Mouse (Mus musculus): ENCODE data around the gene Mas1. TPM values are rescaled to one million over a fixed set of nuclear protein-coding genes. Genes with fewer than 3 reads are reported as not detected.

Mas1 gene
- polyA plus RNA-seq, 1 experiment: not detected

- Histone ChIP-seq H3K4me3 (ENCODE audit: insufficient read depth, poor library complexity, severe bottlenecking) (no peak overlapping the region), H3K27me3 (ENCODE audit: control insufficient read depth, insufficient read depth, insufficient read length) (peaks cover 13% of the 10 kb centered on the region), H3K36me3 (ENCODE audit: control insufficient read depth, insufficient read depth) (no peaks in the 10 kb centered on the region), H3ac (ENCODE audit: control insufficient read depth, insufficient read length, low read depth) (no peak overlapping the region), H3K79me2 (ENCODE audit: control insufficient read depth, insufficient read depth) (no peaks in the 10 kb centered on the region), H3K79me3 (ENCODE audit: low read depth) (no peaks in the 10 kb centered on the region)
- TF ChIP-seq MAX (IDR thresholded peaks at IDR 0.05) (no peak), MYOG (IDR thresholded peaks at IDR 0.05; ENCODE audit: control insufficient read depth, extremely low read depth, insufficient read length) (no peak), CTCF (IDR thresholded peaks at IDR 0.05; ENCODE audit: control insufficient read depth, insufficient read depth, insufficient read length) (no peak), FOSL1 (IDR thresholded peaks at IDR 0.05; ENCODE audit: insufficient read depth, low read length, poor library complexity, severe bottlenecking) (no peak), CEBPB (IDR thresholded peaks at IDR 0.05; ENCODE audit: low read depth) (no peak), MYOD1 (IDR thresholded peaks at IDR 0.05; ENCODE audit: control insufficient read depth, insufficient read length, low read depth) (no peak), USF1 (IDR thresholded peaks at IDR 0.05; ENCODE audit: low read depth) (no peak)
Measured at GRCm38 (mm10) chr17:12854386-12854785, 13.6 kb downstream of the Mas1 start.

GRCm38 (mm10) chr17:12853821-12854220 is 14.1 kb downstream of the Mas1 start:
- H3K79me2 ChIP-seq (ENCODE audit: control insufficient read depth, insufficient read depth): no peaks in the 10 kb centered on the region
- no peak overlapping the region for H3K4me3 ChIP-seq (ENCODE audit: insufficient read depth, poor library complexity, severe bottlenecking)
- TF ChIP-seq MYOD1 (IDR thresholded peaks at IDR 0.05; ENCODE audit: control insufficient read depth, insufficient read length, low read depth): no peak
- no peak for TF ChIP-seq USF1 (IDR thresholded peaks at IDR 0.05; ENCODE audit: low read depth)
- no peak for TF ChIP-seq FOSL1 (IDR thresholded peaks at IDR 0.05; ENCODE audit: insufficient read depth, low read length, poor library complexity, severe bottlenecking)
- no peak for TF ChIP-seq CTCF (IDR thresholded peaks at IDR 0.05; ENCODE audit: control insufficient read depth, insufficient read depth, insufficient read length)
- no peak for TF ChIP-seq MAX (IDR thresholded peaks at IDR 0.05)
- TF ChIP-seq CEBPB (IDR thresholded peaks at IDR 0.05; ENCODE audit: low read depth): no peak
- TF ChIP-seq MYOG (IDR thresholded peaks at IDR 0.05; ENCODE audit: control insufficient read depth, extremely low read depth, insufficient read length): no peak
- peaks cover 13% of the 10 kb centered on the region for H3K27me3 ChIP-seq (ENCODE audit: control insufficient read depth, insufficient read depth, insufficient read length)
- no peak overlapping the region for H3ac ChIP-seq (ENCODE audit: control insufficient read depth, insufficient read length, low read depth)
- H3K36me3 ChIP-seq (ENCODE audit: control insufficient read depth, insufficient read depth): no peaks in the 10 kb centered on the region
- H3K79me3 ChIP-seq (ENCODE audit: low read depth): no peaks in the 10 kb centered on the region

- H3K27me3 ChIP-seq (ENCODE audit: control insufficient read depth, insufficient read depth, insufficient read length): peaks cover 13% of the 10 kb centered on the region
- H3K4me3 ChIP-seq (ENCODE audit: insufficient read depth, poor library complexity, severe bottlenecking): no peak overlapping the region
- TF ChIP-seq CEBPB (IDR thresholded peaks at IDR 0.05; ENCODE audit: low read depth): no peak
- no peak for TF ChIP-seq MYOG (IDR thresholded peaks at IDR 0.05; ENCODE audit: control insufficient read depth, extremely low read depth, insufficient read length)
- no peak for TF ChIP-seq MYOD1 (IDR thresholded peaks at IDR 0.05; ENCODE audit: control insufficient read depth, insufficient read length, low read depth)
- TF ChIP-seq CTCF (IDR thresholded peaks at IDR 0.05; ENCODE audit: control insufficient read depth, insufficient read depth, insufficient read length): no peak
- TF ChIP-seq FOSL1 (IDR thresholded peaks at IDR 0.05; ENCODE audit: insufficient read depth, low read length, poor library complexity, severe bottlenecking): no peak
- no peak for TF ChIP-seq USF1 (IDR thresholded peaks at IDR 0.05; ENCODE audit: low read depth)
- no peak for TF ChIP-seq MAX (IDR thresholded peaks at IDR 0.05)
- H3ac ChIP-seq (ENCODE audit: control insufficient read depth, insufficient read length, low read depth): no peak overlapping the region
- no peaks in the 10 kb centered on the region for H3K79me3 ChIP-seq (ENCODE audit: low read depth)
- no peaks in the 10 kb centered on the region for H3K79me2 ChIP-seq (ENCODE audit: control insufficient read depth, insufficient read depth)
- H3K36me3 ChIP-seq (ENCODE audit: control insufficient read depth, insufficient read depth): no peaks in the 10 kb centered on the region
Measured at GRCm38 (mm10) chr17:12851689-12852088, 16.3 kb downstream of the Mas1 start.

GRCm38 (mm10) chr17:12849778-12850382 is 18.1 kb downstream of the Mas1 start:
- no peaks in the 10 kb centered on the region for H3K79me2 ChIP-seq (ENCODE audit: control insufficient read depth, insufficient read depth)
- no peaks in the 10 kb centered on the region for H3K36me3 ChIP-seq (ENCODE audit: control insufficient read depth, insufficient read depth)
- no peak for TF ChIP-seq MAX (IDR thresholded peaks at IDR 0.05)
- no peak for TF ChIP-seq MYOG (IDR thresholded peaks at IDR 0.05; ENCODE audit: control insufficient read depth, extremely low read depth, insufficient read length)
- no peak for TF ChIP-seq MYOD1 (IDR thresholded peaks at IDR 0.05; ENCODE audit: control insufficient read depth, insufficient read length, low read depth)
- H3ac ChIP-seq (ENCODE audit: control insufficient read depth, insufficient read length, low read depth): no peak overlapping the region
- no peaks in the 10 kb centered on the region for H3K79me3 ChIP-seq (ENCODE audit: low read depth)
- no peak overlapping the region for H3K4me3 ChIP-seq (ENCODE audit: insufficient read depth, poor library complexity, severe bottlenecking)
- peaks cover 23% of the 10 kb centered on the region for H3K27me3 ChIP-seq (ENCODE audit: control insufficient read depth, insufficient read depth, insufficient read length)

GRCm38 (mm10) chr17:12847736-12848135 is 20.2 kb downstream of the Mas1 start:
- no peaks in the 10 kb centered on the region for H3K79me3 ChIP-seq (ENCODE audit: low read depth)
- H3K4me3 ChIP-seq (ENCODE audit: insufficient read depth, poor library complexity, severe bottlenecking): no peak overlapping the region
- no peak overlapping the region for H3ac ChIP-seq (ENCODE audit: control insufficient read depth, insufficient read length, low read depth)
- peaks cover 17% of the 10 kb centered on the region for H3K27me3 ChIP-seq (ENCODE audit: control insufficient read depth, insufficient read depth, insufficient read length)
- no peaks in the 10 kb centered on the region for H3K79me2 ChIP-seq (ENCODE audit: control insufficient read depth, insufficient read depth)
- TF ChIP-seq FOSL1 (IDR thresholded peaks at IDR 0.05; ENCODE audit: insufficient read depth, low read length, poor library complexity, severe bottlenecking): no peak
- TF ChIP-seq MYOG (IDR thresholded peaks at IDR 0.05; ENCODE audit: control insufficient read depth, extremely low read depth, insufficient read length): no peak
- TF ChIP-seq MAX (IDR thresholded peaks at IDR 0.05): no peak
- no peak for TF ChIP-seq USF1 (IDR thresholded peaks at IDR 0.05; ENCODE audit: low read depth)
- no peak for TF ChIP-seq MYOD1 (IDR thresholded peaks at IDR 0.05; ENCODE audit: control insufficient read depth, insufficient read length, low read depth)
- no peak for TF ChIP-seq CTCF (IDR thresholded peaks at IDR 0.05; ENCODE audit: control insufficient read depth, insufficient read depth, insufficient read length)
- TF ChIP-seq CEBPB (IDR thresholded peaks at IDR 0.05; ENCODE audit: low read depth): no peak
- no peaks in the 10 kb centered on the region for H3K36me3 ChIP-seq (ENCODE audit: control insufficient read depth, insufficient read depth)

- H3K79me3 ChIP-seq (ENCODE audit: low read depth): no peaks in the 10 kb centered on the region
- H3K4me3 ChIP-seq (ENCODE audit: insufficient read depth, poor library complexity, severe bottlenecking): no peak overlapping the region
Measured at GRCm38 (mm10) chr17:12846474-12846873, 21.5 kb downstream of the Mas1 start.

More at GRCm38 (mm10) chr17:12846474-12846873, 21.5 kb downstream of the Mas1 start:
- Histone ChIP-seq H3ac (ENCODE audit: control insufficient read depth, insufficient read length, low read depth) (no peak overlapping the region), H3K79me2 (ENCODE audit: control insufficient read depth, insufficient read depth) (no peaks in the 10 kb centered on the region), H3K36me3 (ENCODE audit: control insufficient read depth, insufficient read depth) (no peaks in the 10 kb centered on the region), H3K27me3 (ENCODE audit: control insufficient read depth, insufficient read depth, insufficient read length) (peaks cover 16% of the 10 kb centered on the region)
- TF ChIP-seq MYOG (IDR thresholded peaks at IDR 0.05; ENCODE audit: control insufficient read depth, extremely low read depth, insufficient read length) (no peak), MAX (IDR thresholded peaks at IDR 0.05) (no peak), CTCF (IDR thresholded peaks at IDR 0.05; ENCODE audit: control insufficient read depth, insufficient read depth, insufficient read length) (no peak), MYOD1 (IDR thresholded peaks at IDR 0.05; ENCODE audit: control insufficient read depth, insufficient read length, low read depth) (no peak), CEBPB (IDR thresholded peaks at IDR 0.05; ENCODE audit: low read depth) (no peak), USF1 (IDR thresholded peaks at IDR 0.05; ENCODE audit: low read depth) (no peak), FOSL1 (IDR thresholded peaks at IDR 0.05; ENCODE audit: insufficient read depth, low read length, poor library complexity, severe bottlenecking) (no peak)
